Mouse (Mus musculus) kidney, adult 18-20 months (tissue): Measurements from ENCODE around the gene Eif5a.
"Not testable (repeated sequence)": the region's sequence is repeated elsewhere in the genome, so short reads cannot be mapped to it uniquely, and the experiment has no call there.

Source experiments
- DNase-seq: peaks from one replicate; pipeline ENCODE4 v3.0.0; 2021

The Eif5a gene

GRCm38 (mm10) chr11:69921114-69922011 is at the start of gene Eif5a:
Gene Eif5a (minus strand): TSS chr11:69921958.
- peak; percentile 100 for DNase-seq

GRCm38 (mm10) chr11:69970775-69971174 is 49.0 kb upstream of the Eif5a start:
- DNase-seq = no peak

GRCm38 (mm10) chr11:69970222-69970621 is 48.5 kb upstream of the Eif5a start:
- no peak for DNase-seq

GRCm38 (mm10) chr11:69968793-69969192 is 47.0 kb upstream of the Eif5a start:
- DNase-seq = no peak

DNA sequence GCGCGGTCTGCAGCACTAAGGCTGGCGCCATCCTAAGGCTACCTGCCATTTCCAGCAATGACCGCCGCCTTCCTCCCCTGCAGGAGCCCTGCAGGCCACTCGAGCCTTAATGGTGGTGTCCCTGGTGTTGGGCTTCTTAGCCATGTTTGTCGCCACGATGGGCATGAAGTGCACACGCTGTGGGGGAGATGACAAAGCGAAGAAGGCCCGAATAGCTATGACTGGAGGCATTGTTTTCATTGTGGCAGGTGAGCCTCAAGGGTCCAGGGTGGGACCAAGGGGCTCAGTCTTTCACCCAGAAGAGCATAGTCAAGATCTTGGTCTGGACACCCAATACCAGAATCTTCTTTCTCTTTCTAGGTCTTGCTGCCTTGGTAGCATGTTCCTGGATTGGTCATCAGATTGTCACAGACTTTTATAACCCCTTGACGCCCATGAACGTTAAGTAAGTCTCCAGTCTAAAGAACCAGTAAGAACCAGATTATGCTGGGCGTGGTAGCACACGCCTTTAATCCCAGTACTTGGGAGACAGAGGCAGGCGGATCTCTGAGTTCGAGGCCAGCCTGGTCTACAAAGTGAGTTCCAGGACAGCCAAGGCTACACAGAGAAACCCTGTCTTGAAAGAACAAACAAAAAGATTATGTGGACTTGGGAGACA is 45.2 kb upstream of the Eif5a start:
- no peak for DNase-seq

DNA sequence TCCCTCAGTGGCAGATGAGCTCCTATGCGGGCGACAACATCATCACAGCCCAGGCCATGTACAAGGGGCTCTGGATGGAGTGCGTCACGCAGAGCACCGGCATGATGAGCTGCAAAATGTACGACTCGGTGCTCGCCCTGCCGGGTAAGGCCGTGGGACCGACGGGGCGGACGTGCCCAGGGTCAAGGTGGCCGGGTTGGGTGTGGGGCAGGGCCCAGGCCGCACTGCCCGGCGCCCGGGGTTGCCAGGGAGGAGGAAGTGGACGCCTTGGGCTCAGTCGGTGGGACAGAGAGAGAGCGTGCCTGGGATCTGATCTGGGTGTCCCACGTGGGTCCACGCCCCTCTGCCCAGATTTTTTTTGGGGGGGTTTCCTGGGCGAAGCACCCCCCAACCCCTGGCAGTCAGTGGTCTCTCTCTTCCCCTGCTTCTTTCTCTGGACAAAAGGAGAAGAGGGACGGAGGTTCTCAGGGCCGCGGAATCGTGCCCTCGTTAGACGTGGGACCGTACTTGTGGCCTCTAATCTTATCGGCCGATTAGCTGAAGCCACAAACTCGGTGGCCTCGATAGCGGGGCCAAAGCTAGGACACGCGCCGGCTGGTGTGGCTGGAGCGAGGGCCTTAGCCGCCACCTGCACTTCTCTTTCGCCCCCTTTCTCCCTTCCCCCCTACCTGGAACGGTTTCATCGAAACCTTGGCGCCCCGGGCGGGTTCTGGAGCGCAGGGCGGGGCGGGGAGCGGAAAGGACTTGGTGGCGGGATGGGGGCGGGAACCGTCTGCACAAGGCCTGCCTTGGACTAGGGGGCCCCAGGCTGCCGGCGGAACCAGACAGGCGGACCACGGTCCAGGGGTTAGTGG is 44.5 kb upstream of the Eif5a start:
- DNase-seq = peak; percentile 60

DNA sequence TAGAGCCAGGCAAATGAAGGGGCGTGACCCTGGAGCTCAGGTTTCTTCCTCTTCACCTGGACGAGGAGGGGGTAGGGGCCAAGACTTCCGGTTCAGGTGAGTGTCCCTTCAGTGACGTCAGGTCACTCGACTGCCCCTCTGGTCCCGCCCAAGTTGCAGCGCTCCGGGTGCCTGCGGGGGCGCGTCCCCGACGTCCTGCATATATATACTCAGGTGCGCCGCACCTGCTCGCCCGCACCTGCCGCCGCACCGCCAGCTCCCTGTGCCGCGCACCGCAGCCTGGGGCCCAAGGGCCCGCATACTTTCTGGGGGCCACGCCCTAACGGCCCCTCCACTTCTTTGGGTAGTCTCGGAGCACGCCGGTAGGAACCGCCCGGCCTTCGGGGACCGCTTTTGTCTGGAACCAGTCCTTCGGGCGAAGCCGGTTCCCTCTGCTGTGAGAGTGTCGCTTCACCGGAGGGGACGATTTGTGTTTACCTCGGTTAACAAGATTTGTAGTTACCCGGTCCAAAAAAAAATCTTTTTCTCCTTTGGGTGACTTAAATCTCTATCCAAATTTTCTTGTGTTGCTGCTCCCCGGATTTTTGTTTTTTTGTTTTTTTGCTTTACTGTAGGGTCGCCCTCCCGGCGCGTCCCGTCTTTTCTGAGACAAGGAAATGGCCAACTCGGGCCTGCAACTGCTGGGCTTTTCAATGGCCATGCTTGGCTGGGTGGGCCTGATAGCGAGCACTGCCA is 43.7 kb upstream of the Eif5a start:
- DNase-seq = peak; percentile 69

GRCm38 (mm10) chr11:69964650-69965270 is 43.0 kb upstream of the Eif5a start, which contains the start of gene Cldn7:
Gene Cldn7 (plus strand): TSS chr11:69964779.
- DNase-seq = no peak

DNA sequence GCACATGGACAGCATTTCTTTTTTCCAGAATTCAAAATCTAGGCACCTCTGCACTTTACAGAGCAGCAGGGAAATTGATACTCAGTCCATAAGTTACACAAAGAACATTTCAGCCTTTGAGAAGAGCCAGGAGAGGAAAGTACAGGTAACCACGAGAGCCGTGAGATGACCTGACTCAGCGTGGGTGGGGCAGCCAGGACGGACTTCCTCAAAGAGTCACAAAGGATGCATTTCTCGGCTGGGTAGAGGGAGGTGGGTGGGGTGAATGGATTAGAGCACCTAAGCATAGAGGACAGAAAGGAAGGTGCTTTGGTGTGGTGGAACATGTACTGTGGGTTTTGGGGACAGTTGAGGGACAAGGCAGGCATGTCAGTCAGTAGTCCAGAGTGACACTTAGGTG is 40.1 kb upstream of the Eif5a start:
- no peak for DNase-seq

- DNase-seq = no peak
Measured at GRCm38 (mm10) chr11:69960616-69961015, 38.9 kb upstream of the Eif5a start.

- DNase-seq = no peak
Measured at GRCm38 (mm10) chr11:69956218-69956617, 34.5 kb upstream of the Eif5a start.

DNA sequence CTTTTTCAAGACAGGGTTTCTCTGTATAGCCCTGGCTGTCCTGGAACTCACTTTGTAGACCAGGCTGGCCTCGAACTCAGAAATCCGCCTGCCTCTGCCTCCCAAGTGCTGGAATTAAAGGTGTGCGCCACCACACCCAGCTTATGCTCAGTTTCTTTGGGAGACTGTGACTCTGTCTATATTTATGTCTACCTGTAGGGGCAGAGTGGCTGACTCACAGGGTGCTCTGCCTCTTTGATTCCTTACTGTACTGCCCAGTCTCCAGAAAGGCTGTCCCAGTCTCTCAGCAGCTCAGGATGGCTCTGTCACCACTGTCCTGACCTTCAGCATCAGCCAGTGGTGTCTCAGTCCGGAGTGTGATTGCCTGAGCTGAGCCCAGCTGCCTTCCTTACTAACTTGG is 33.9 kb upstream of the Eif5a start:
- not testable (repeated sequence) for DNase-seq

DNA sequence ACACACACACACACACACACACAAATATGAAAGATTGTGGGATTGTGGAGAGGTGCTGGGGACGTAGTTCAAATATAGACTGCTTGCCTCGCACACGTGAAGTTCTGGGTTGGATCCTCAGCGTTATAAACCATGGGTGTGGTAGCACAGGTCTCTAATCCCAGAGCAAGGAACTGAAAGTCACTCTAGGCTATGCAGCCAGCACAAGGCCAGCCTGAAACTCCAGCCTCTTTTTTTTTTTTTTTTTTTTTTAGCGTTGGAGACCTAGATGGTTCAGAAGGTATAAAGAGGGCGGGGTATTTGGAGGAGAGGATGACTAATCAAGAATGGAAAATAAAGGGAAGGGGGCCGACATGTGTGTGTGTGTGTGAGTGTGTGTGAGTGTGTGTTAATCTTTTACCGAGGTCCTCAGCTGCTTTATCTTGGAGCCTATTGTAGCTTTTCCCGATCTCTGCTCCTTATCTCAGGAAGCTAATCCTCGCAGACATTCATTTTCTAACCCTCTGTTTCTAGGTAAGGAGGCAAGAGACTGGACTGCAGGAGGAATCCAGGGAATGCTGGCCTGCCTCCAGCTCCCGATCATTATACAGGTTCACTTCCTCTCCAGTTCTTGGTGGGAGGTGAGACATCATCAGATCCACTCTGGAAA is 31.6 kb upstream of the Eif5a start:
- DNase-seq = no peak

DNA sequence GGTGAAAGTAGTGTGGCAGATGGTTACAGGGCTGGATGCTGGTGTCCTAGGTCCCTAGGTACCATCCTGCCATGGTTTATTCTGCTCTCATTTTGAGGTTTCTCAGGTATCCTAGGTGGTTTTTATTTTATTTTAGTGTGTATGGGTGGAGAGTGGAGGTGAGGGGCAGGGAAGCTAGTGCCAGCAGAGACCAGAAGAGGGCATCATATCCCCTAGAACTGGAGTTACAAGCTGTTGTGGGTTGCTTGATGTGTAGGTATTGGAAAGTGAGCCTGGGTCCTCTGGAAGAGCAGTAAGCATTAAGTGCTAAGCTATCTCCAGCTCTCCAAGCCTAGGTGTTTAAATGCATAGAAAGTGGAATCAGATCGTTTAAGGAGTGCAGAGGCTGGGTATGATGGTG is 30.5 kb upstream of the Eif5a start:
- DNase-seq = no peak

- no peak for DNase-seq
Measured at GRCm38 (mm10) chr11:69950807-69951459, 29.2 kb upstream of the Eif5a start.

- peak; percentile 91 for DNase-seq
Measured at GRCm38 (mm10) chr11:69948763-69949150, 27.0 kb upstream of the Eif5a start.

DNA sequence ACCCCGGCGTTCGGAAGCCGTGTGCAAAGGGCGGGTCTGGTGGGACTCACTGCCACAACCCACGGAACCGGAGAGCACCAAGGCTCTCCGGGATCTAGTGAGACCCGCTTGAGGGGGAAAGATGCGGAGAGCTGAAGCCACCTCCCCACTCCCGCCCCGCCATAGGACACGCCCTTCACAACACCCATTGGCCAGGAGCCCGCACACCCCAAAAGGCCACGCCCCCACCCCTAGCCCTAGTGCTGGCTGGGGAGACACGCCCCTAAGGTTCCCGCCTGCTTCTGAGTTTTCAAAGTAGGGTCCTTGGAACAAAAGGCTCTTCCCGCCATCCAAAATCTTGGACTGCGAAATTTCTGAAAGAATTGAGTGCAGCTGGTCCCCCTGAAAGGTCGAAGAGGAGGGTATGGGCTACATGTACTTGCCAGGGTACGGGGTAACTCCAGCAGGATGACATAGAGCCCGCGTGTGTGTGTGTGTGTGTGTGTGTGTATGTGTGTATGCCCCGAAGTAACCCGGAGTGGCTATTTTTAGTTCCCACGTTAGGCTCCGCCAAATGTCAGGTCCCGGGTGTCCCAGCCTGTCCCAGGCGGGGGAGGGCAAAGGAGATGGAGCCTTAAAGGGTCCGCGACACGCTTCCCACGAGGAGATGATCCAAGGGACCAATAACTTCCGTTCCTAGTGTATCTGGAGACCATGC is 26.5 kb upstream of the Eif5a start, which contains the start of gene Slc2a4:
Gene Slc2a4 (minus strand): TSS at position 123 of the 697 bp plus-strand sequence.
- peak; percentile 91 for DNase-seq

DNA sequence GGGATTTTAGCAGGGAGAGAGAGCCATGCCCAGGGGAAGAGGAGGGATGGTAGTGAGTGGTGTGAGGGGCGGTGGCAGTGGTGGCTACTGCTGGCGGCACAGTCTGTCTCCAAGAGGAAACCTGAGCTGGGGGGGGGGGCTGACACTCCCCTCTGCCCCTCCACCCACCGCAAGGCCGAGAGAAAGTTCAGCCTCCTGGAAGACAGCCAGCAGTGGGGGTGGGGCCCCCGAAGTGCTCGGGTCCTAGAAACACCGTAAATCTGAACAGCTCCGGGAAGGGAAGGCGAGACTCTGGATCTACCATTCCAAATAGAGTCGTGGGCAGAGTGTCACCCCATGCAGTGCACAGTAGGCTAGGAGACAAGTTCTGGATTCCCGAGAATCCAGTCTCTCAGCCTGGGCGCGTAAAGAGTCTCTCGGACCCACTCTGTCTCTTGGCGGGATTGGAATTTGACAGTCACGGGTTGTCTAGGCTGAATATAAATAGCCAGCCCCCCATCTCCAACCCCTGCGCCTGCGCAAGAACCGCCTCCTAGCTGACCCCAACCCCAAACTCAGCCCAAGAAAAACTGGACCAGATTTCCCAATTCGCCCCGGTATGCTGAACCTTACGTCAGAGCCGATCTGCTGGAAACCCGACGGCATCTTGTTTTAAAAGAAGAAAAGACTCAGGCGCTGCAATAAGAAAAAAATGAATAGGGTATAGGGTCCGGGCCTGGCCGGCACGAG is 25.7 kb upstream of the Eif5a start:
- DNase-seq = peak; percentile 63
